Mouse (Mus musculus) midbrain, embryonic 10.5 days (tissue): ENCODE measurements around the gene Cfap58. TPM values are rescaled to one million over a fixed set of nuclear protein-coding genes. Genes with fewer than 3 reads are reported as not detected.

ENCODE experiments used
- DNase-seq: peaks from one replicate; pipeline ENCODE4 v3.0.0-alpha.2; 2017; ENCODE audit warnings: low spot score
- H3K27ac ChIP-seq: fragments of 300-500 bp; sonication (generic); replicated peaks from 2 replicates; pipeline ENCODE4 v1.5.1; 2016; ENCODE audit warnings: mild to moderate bottlenecking
- H3K27me3 ChIP-seq: fragments of 300-500 bp; sonication (generic); 2 replicates; pipeline ENCODE4 v1.6.1; 2016; ENCODE audit warnings: low read depth, mild to moderate bottlenecking; ENCODE audit not compliant: poor library complexity, severe bottlenecking
- H3K36me3 ChIP-seq: fragments of 300-500 bp; sonication (generic); 2 replicates; pipeline ENCODE4 v1.6.1; 2016; ENCODE audit warnings: mild to moderate bottlenecking, moderate library complexity
- H3K4me1 ChIP-seq: fragments of 300-500 bp; sonication (generic); 2 replicates; pipeline ENCODE4 v1.6.1; 2016
- H3K4me3 ChIP-seq: fragments of 300-500 bp; sonication (generic); 2 replicates; pipeline ENCODE4 v1.5.1; 2016; ENCODE audit warnings: mild to moderate bottlenecking, moderate library complexity
- H3K9me3 ChIP-seq: fragments of 300-500 bp; sonication (generic); replicated peaks from 2 replicates; pipeline ENCODE4 v1.6.1; 2016; ENCODE audit warnings: mild to moderate bottlenecking
- WGBS: fragments of 180-500 bp; shearing (Covaris S2); methylation state at CpG from one replicate; pipeline ENCODE4 v1.1.7; 2016; 5-methylcytosine and 5-hydroxymethylcytosine counted together
- polyA plus RNA-seq: library from polyadenylated mRNA; unstranded; fragments of >200 nt; fragmentation: Nextera tagmentation; extraction: Ambion mirVana; gene quantifications from 2 replicates; pipeline ENCODE4 v1.2.1, GENCODE M21; 2016

The Cfap58 gene
- polyA plus RNA-seq, 1 experiment from 2014 or later, result 0.07 TPM

- 94% methylated on average over 5 of the region's 5 CpGs for WGBS
- Histone ChIP-seq H3K4me1 (peaks cover 39% of the 10 kb centered on the region), H3K36me3 (peaks cover 8% of the 10 kb centered on the region; the same call in 1 of the 2 replicates), H3K27me3 (no peaks in the 10 kb centered on the region), H3K9me3 (no peaks in the 10 kb centered on the region), H3K4me3 (no peak overlapping the region), H3K27ac (no peak overlapping the region)
- no peak for DNase-seq
Measured at GRCm38 (mm10) chr19:47905603-47906002, 31.9 kb upstream of the Cfap58 start.

DNA sequence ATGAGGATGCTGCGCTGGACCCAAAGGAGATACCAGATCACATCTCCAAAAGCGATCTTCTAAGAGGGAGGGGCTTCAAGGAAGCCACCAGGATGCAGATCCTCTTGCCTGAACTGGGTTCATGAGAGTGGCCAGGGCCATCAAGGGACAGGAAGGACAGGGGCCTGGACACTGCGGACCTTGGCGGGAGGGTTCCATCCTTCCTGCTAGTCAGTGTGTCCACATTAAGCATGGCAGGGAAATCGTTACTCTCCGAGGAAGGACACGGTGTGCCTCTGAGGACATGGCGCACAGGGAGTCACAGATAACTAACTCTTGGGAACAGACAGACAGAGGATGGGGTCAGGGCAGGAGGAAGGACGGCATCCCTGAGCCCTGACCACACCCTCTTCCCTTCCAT is 29.9 kb upstream of the Cfap58 start:
- 92% methylated on average over 9 of the region's 9 CpGs for WGBS
- peaks cover 49% of the 10 kb centered on the region for H3K4me1 ChIP-seq
- no peaks in the 10 kb centered on the region for H3K27me3 ChIP-seq
- no peak for DNase-seq
- no peak overlapping the region for H3K4me3 ChIP-seq
- 0 out of 2 replicates have a peak overlapping the region, but pooled peaks have one; percentile 23 for H3K27ac ChIP-seq
- H3K9me3 ChIP-seq, result no peaks in the 10 kb centered on the region
- H3K36me3 ChIP-seq, result peaks cover 16% of the 10 kb centered on the region; the same call in 1 of the 2 replicates

GRCm38 (mm10) chr19:47908961-47909371 is 28.5 kb upstream of the Cfap58 start:
- 17% methylated on average over 6 of the region's 6 CpGs for WGBS

DNA sequence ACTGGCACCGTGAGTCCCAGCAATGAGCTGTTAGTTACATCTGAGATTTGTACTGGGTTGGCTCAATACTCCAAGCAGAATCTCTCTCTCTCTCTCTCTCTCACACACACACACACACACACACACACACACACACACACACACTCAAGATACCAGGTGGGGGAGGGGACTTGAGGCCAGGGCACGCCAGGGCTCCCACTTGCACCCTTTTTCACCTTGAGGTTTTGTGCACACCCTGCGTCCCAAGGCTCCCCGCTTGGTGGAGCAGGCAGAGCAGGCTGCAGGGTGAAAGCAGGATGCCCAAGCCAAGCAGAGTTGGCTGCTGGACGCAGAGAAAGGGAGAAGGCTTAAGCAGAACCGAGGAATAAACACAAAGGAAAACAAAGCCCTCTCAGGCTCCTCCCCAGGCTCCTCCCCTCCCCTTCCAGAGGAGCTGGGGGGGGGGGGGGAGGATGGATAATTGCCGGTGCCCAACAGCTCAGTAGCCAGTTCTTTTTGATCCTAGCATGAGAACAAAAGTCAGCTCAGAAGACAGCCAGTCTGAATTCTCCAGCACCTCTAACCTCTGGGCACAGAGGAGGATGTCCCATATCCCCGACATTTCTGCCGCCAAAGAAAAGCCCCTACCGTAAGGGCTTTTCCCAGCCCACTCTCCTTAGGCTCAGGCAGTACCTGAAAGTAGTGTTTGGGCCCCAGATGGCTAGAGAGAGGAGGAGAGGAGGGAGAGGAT is 27.9 kb upstream of the Cfap58 start:
- 1% methylated on average over 10 of the region's 10 CpGs for WGBS
- peak overlapping the region; percentile 53 for H3K4me3 ChIP-seq
- DNase-seq, result peak; percentile 80
- peak overlapping the region; percentile 98 for H3K27ac ChIP-seq
- no peaks in the 10 kb centered on the region for H3K9me3 ChIP-seq
- no peaks in the 10 kb centered on the region for H3K27me3 ChIP-seq
- peaks cover 28% of the 10 kb centered on the region; the same call in 1 of the 2 replicates for H3K36me3 ChIP-seq
- peaks cover 37% of the 10 kb centered on the region for H3K4me1 ChIP-seq

More at GRCm38 (mm10) chr19:47908961-47909371, 28.5 kb upstream of the Cfap58 start:
- Histone ChIP-seq H3K27ac (peak overlapping the region; percentile 98), H3K27me3 (no peaks in the 10 kb centered on the region), H3K4me3 (peak overlapping the region; percentile 53), H3K9me3 (no peaks in the 10 kb centered on the region), H3K36me3 (peaks cover 25% of the 10 kb centered on the region; the same call in 1 of the 2 replicates), H3K4me1 (peaks cover 37% of the 10 kb centered on the region)
- peak; percentile 22 for DNase-seq

GRCm38 (mm10) chr19:47910117-47910618 is 27.3 kb upstream of the Cfap58 start:
- 46% methylated on average over 4 of the region's 4 CpGs for WGBS
- Histone ChIP-seq H3K27ac (peak overlapping the region; percentile 98), H3K4me1 (peaks cover 42% of the 10 kb centered on the region), H3K27me3 (no peaks in the 10 kb centered on the region), H3K9me3 (no peaks in the 10 kb centered on the region), H3K4me3 (peak overlapping the region; percentile 53), H3K36me3 (peaks cover 28% of the 10 kb centered on the region; the same call in 1 of the 2 replicates)
- no peak for DNase-seq

- DNase-seq, result no peak
- Histone ChIP-seq H3K27ac (peak overlapping the region; percentile 98), H3K27me3 (no peaks in the 10 kb centered on the region), H3K4me1 (peaks cover 42% of the 10 kb centered on the region), H3K36me3 (peaks cover 28% of the 10 kb centered on the region; the same call in 1 of the 2 replicates), H3K9me3 (no peaks in the 10 kb centered on the region), H3K4me3 (no peak overlapping the region)
- WGBS, result 94% methylated on average over 4 of the region's 4 CpGs
Measured at GRCm38 (mm10) chr19:47910751-47911150, 26.7 kb upstream of the Cfap58 start.

DNA sequence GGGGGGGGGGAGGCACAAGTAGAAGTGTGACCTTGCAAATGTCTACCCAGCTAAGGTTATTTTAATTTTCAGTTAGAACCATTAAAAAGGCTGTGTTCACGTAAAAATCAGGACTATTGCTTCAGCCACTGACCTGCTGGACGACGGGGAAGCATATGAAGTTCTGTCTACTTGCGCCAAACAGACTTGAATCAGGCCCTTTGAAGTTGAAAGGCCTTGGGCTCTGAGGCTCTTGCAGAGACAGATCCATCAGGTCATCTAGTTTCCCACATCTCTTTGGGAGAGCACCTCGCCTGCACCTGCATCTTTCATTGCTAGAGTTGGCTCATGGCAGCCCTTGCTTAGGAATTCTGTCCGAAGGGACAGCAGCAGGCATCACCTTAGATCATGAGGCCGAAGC is 24.1 kb upstream of the Cfap58 start:
- 90% methylated on average over 7 of the region's 7 CpGs for WGBS
- peaks cover 60% of the 10 kb centered on the region for H3K4me1 ChIP-seq
- no peak for DNase-seq

GRCm38 (mm10) chr19:47914191-47914590 is 23.3 kb upstream of the Cfap58 start:
- H3K4me3 ChIP-seq, result no peak overlapping the region
- WGBS, result 90% methylated on average over 4 of the region's 4 CpGs
- no peak for DNase-seq
- H3K27ac ChIP-seq, result no peak overlapping the region
- H3K27me3 ChIP-seq, result no peaks in the 10 kb centered on the region
- H3K9me3 ChIP-seq, result no peaks in the 10 kb centered on the region
- peaks cover 57% of the 10 kb centered on the region for H3K4me1 ChIP-seq
- H3K36me3 ChIP-seq, result peaks cover 21% of the 10 kb centered on the region; the same call in 1 of the 2 replicates

More for the DNA sequence above, 24.1 kb upstream of the Cfap58 start:
- Histone ChIP-seq H3K4me3 (no peak overlapping the region), H3K27me3 (no peaks in the 10 kb centered on the region), H3K9me3 (no peaks in the 10 kb centered on the region), H3K27ac (no peak overlapping the region), H3K36me3 (peaks cover 21% of the 10 kb centered on the region; the same call in 1 of the 2 replicates)

- DNase-seq, result no peak
- H3K36me3 ChIP-seq, result peaks cover 21% of the 10 kb centered on the region; the same call in 1 of the 2 replicates
- WGBS, result 87% methylated on average over 4 of the region's 4 CpGs
- no peak overlapping the region for H3K4me3 ChIP-seq
- no peaks in the 10 kb centered on the region for H3K9me3 ChIP-seq
- H3K4me1 ChIP-seq, result peaks cover 52% of the 10 kb centered on the region
- H3K27ac ChIP-seq, result 0 out of 2 replicates have a peak overlapping the region, but pooled peaks have one; percentile 17
- H3K27me3 ChIP-seq, result no peaks in the 10 kb centered on the region
Measured at GRCm38 (mm10) chr19:47915251-47915650, 22.2 kb upstream of the Cfap58 start.

DNA sequence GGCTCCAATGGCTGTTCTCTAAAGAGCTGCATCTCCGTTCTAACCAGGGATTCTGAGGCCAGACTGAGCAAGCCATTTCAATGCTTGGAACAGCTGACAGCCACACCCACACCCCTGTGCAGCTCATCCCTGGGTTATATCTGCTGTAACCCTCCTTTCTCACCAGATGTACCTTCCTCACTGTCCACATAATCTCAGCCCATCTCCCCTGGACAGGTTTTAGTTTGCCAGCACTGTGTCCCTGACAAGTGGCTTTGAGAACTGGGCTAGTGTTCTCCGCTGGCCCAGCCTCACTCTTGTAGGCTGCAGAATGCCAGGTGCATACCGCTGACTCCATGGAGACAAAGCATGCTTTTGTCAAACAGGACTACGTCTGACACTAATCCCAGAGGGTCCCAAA is 20.1 kb upstream of the Cfap58 start:
- peaks cover 11% of the 10 kb centered on the region; the same call in 1 of the 2 replicates for H3K36me3 ChIP-seq
- DNase-seq, result no peak
- peak overlapping the region; percentile 90 for H3K4me3 ChIP-seq
- H3K27me3 ChIP-seq, result no peaks in the 10 kb centered on the region
- peaks cover 38% of the 10 kb centered on the region for H3K4me1 ChIP-seq
- H3K27ac ChIP-seq, result 0 out of 2 replicates have a peak overlapping the region, but pooled peaks have one; percentile 17
- 24% methylated on average over 4 of the region's 4 CpGs for WGBS
- H3K9me3 ChIP-seq, result no peaks in the 10 kb centered on the region

DNA sequence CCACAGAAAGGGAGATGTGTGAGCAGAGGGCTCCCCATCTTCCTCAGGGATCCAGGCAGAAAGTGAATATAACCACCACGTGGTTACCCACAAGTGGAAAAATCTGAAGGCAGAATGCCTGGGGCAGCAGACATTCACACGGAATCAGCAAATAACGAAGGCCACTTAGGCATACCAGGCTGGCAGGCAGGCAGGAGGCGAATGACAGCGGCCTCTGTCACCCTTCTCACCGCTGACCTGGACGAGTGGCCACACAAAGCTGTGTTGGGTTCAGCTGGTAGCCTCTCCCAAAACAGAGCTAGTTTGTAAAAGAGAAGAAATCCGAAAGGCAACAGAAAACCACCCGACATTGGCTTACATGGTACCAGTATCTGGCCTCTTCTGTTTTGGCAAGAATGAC is 19.5 kb upstream of the Cfap58 start:
- Histone ChIP-seq H3K4me3 (peak overlapping the region; percentile 90), H3K36me3 (peaks cover 8% of the 10 kb centered on the region; the same call in 1 of the 2 replicates), H3K27me3 (no peaks in the 10 kb centered on the region), H3K9me3 (no peaks in the 10 kb centered on the region), H3K27ac (peak overlapping the region; percentile 99), H3K4me1 (peaks cover 38% of the 10 kb centered on the region)
- DNase-seq, result peak; percentile 23
- WGBS, result 24% methylated on average over 9 of the region's 9 CpGs

DNA sequence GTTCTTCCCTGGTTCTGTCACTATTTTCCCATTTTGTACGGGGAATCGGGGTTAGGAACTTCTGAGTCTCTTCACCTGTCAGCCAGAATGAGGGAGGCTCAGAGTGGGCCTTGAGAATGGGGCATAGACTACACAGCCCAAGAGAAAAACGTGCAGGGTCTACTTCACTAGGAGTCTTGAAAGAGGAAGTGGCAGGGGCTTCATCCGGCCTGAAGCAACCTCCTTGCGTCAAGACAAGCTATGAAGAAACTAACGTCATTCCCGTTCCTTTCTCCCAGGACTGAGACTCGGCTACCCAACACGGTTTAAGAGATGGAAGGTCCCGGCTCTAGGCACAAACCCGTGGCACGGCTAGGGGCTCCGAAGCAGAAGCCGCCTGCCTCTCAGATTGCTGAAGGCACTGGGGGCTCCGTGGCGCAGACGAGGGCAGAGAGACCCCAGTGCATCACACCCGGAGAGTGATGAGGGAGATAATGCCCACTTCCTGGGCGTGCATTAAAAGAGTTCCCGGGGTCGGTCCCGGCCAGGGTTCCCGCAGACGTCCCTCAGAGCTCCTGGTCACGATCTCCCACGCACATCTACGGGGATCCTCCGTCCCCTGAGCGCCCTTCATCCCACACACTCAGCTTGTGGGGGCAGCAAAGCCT is 18.9 kb upstream of the Cfap58 start:
- no peaks in the 10 kb centered on the region for H3K9me3 ChIP-seq
- 0 out of 2 replicates have a peak, but pooled peaks cover 5% of the 10 kb centered on the region for H3K36me3 ChIP-seq
- no peaks in the 10 kb centered on the region for H3K27me3 ChIP-seq
- WGBS, result under 1% methylated on average over 29 of the region's 29 CpGs
- H3K4me1 ChIP-seq, result peaks cover 38% of the 10 kb centered on the region
- peak overlapping the region; percentile 90 for H3K4me3 ChIP-seq
- peak overlapping the region; percentile 99 for H3K27ac ChIP-seq
- no peak for DNase-seq
